Mouse (Mus musculus) embryonic facial prominence, embryonic 12.5 days (tissue): Measurements from ENCODE around the gene Slc25a17. TPM values are rescaled to one million over a fixed set of nuclear protein-coding genes. Genes with fewer than 3 reads are reported as not detected.

Source experiments
- ATAC-seq: fragments of 200-750 bp; cut with Nextera tagmentation; 2 replicates; pipeline ENCODE4 v1.8.0; 2017; ENCODE audit not compliant: insufficient number of reproducible peaks, insufficient read depth, low FRiP score, low TSS enrichment
- H3K27ac ChIP-seq: fragments of 300-500 bp; sonication (generic); 2 replicates; pipeline ENCODE4 v1.5.1; 2016; ENCODE audit warnings: mild to moderate bottlenecking
- H3K27me3 ChIP-seq: fragments of 300-500 bp; sonication (generic); 2 replicates; pipeline ENCODE4 v1.6.1; 2016; ENCODE audit warnings: mild to moderate bottlenecking, moderate library complexity
- H3K36me3 ChIP-seq: fragments of 300-500 bp; sonication (generic); 2 replicates; pipeline ENCODE4 v1.6.1; 2016; ENCODE audit warnings: mild to moderate bottlenecking
- H3K4me1 ChIP-seq: fragments of 300-500 bp; sonication (generic); 2 replicates; pipeline ENCODE4 v1.6.1; 2016
- H3K4me2 ChIP-seq: fragments of 300-500 bp; sonication (generic); replicated peaks from 2 replicates; pipeline ENCODE4 v1.6.1; 2016; ENCODE audit warnings: mild to moderate bottlenecking, moderate library complexity
- H3K4me3 ChIP-seq: fragments of 300-500 bp; sonication (generic); 2 replicates; pipeline ENCODE4 v1.5.1; 2016; ENCODE audit warnings: mild to moderate bottlenecking
- H3K9ac ChIP-seq: fragments of 300-500 bp; sonication (generic); 2 replicates; pipeline ENCODE4 v1.6.1; 2016; ENCODE audit warnings: mild to moderate bottlenecking, moderate library complexity
- H3K9me3 ChIP-seq: fragments of 300-500 bp; sonication (generic); 2 replicates; pipeline ENCODE4 v1.6.1; 2016; ENCODE audit warnings: mild to moderate bottlenecking, moderate library complexity
- WGBS: fragments of 180-500 bp; shearing (Covaris S2); methylation state at CpG from one replicate; pipeline ENCODE4 v1.1.7; 2016; 5-methylcytosine and 5-hydroxymethylcytosine counted together
- polyA plus RNA-seq: library from polyadenylated mRNA; unstranded; fragments of >200 nt; fragmentation: Nextera tagmentation; extraction: Ambion mirVana; gene quantifications from 2 replicates; pipeline ENCODE4 v1.2.1, GENCODE M21; 2016

Slc25a17 gene
- polyA plus RNA-seq, 1 experiment from 2014 or later: 112 TPM

DNA sequence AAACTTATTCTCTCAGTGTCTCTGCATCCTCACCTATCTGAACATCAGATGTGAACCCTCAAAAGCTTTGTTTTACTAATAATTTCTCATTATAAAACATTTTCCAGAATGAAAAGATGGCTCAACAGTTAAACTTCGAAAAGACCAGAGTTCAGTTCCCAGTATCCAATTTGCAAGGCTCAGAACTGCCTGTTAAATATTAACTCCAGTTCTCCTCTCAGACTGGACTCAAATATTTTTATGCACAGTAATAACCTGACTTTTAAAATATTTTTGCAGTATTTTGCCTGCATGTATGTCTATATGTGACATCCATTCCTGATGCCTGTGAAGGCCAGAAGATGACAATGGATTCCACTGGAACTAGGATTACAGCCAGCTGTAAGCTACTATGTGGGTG lies 8.0 kb upstream of the Slc25a17 start:
- no peak for ATAC-seq
- Histone ChIP-seq H3K9ac (no peak overlapping the region), H3K4me1 (no peaks in the 10 kb centered on the region), H3K36me3 (peaks cover 74% of the 10 kb centered on the region), H3K9me3 (no peaks in the 10 kb centered on the region), H3K4me2 (no peak overlapping the region), H3K4me3 (no peak overlapping the region), H3K27me3 (no peaks in the 10 kb centered on the region), H3K27ac (no peak overlapping the region)
- WGBS: 91% methylated on average over 1 of the region's 1 CpGs

DNA sequence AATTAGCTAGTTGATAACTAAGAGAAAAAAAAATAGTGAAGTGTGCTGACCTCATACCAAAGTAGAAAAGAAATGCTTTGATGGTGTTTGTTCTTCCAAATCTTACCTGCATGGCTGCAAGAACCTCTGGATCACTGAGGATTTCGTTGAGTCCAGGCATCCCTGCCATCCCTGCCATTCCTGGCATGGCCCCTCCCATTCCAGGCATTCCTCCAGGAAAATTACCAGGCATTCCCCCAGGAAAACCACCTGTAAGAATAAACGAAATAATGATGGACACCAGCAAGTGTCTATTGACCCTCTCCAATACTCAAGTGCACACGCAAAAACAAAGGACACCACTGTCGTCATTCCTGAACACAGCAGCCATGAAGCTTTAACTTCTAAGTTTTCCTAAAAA lies 5.6 kb upstream of the Slc25a17 start:
- H3K4me3 ChIP-seq: no peak overlapping the region
- H3K4me2 ChIP-seq: no peak overlapping the region
- no peak overlapping the region for H3K9ac ChIP-seq
- peaks cover 60% of the 10 kb centered on the region for H3K36me3 ChIP-seq
- no peaks in the 10 kb centered on the region for H3K27me3 ChIP-seq
- H3K4me1 ChIP-seq: peaks cover 4% of the 10 kb centered on the region; the same call in 1 of the 2 replicates
- H3K9me3 ChIP-seq: no peaks in the 10 kb centered on the region
- no peak for ATAC-seq
- no peak overlapping the region for H3K27ac ChIP-seq
- WGBS: 80% methylated on average over 4 of the region's 4 CpGs

DNA sequence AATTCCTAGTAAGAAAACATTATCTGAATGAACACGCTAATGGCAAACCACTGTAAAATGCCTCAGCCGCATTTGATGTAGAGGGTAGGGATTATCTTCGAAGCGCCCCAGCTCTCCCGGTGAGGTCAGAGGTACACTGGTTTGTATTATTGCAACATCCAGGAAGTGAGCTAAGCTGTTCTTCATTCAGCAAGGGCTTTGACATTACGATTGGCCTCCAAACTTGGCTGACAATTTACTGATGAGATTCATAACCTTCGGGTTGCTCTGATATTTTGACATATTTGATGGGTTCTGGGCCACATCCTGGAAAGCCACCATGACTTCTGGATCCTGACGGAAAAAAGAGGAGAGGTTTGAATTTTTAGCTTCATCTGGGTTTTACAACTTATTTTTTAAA lies 4.6 kb upstream of the Slc25a17 start:
- no peak overlapping the region for H3K27ac ChIP-seq
- no peaks in the 10 kb centered on the region for H3K9me3 ChIP-seq
- H3K9ac ChIP-seq: no peak overlapping the region
- H3K4me3 ChIP-seq: no peak overlapping the region
- no peak overlapping the region for H3K4me2 ChIP-seq
- H3K4me1 ChIP-seq: peaks cover 7% of the 10 kb centered on the region; the same call in 1 of the 2 replicates
- H3K36me3 ChIP-seq: peaks cover 53% of the 10 kb centered on the region
- no peak for ATAC-seq
- H3K27me3 ChIP-seq: no peaks in the 10 kb centered on the region
- 89% methylated on average over 8 of the region's 8 CpGs for WGBS

GRCm38 (mm10) chr15:81364271-81364670 lies 3.7 kb upstream of the Slc25a17 start:
- H3K27me3 ChIP-seq: no peaks in the 10 kb centered on the region
- ATAC-seq: no peak
- 86% methylated on average over 1 of the region's 1 CpGs for WGBS
- no peak overlapping the region for H3K4me3 ChIP-seq
- H3K36me3 ChIP-seq: peaks cover 48% of the 10 kb centered on the region
- no peak overlapping the region for H3K4me2 ChIP-seq
- H3K4me1 ChIP-seq: peaks cover 16% of the 10 kb centered on the region
- no peak overlapping the region for H3K27ac ChIP-seq
- H3K9ac ChIP-seq: no peak overlapping the region
- no peaks in the 10 kb centered on the region for H3K9me3 ChIP-seq

DNA sequence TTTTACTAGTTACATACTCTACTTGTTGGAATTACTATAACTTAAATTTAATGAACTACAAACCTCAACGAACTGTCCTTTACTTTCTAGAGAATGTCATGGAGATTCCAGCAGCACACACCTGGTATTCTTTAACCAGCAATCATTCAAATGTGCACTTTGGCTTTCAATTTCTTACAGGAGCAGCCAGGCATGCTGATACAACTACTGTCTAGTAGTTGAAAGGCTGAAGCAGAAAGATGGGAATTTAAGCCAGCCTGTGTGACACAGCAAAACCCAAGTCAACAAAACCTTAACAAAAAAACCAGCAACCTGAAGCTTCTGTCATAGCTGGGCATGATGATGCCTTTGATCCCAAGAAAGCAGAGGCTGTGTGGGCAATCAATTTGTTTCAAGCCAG lies 1.9 kb upstream of the Slc25a17 start:
- ATAC-seq: no peak
- Histone ChIP-seq H3K4me3 (no peak overlapping the region), H3K27ac (no peak overlapping the region), H3K4me2 (no peak overlapping the region), H3K36me3 (peaks cover 35% of the 10 kb centered on the region), H3K9ac (no peak overlapping the region), H3K27me3 (no peaks in the 10 kb centered on the region), H3K9me3 (no peaks in the 10 kb centered on the region), H3K4me1 (peaks cover 21% of the 10 kb centered on the region)
- WGBS: 64% methylated on average over 1 of the region's 1 CpGs

DNA sequence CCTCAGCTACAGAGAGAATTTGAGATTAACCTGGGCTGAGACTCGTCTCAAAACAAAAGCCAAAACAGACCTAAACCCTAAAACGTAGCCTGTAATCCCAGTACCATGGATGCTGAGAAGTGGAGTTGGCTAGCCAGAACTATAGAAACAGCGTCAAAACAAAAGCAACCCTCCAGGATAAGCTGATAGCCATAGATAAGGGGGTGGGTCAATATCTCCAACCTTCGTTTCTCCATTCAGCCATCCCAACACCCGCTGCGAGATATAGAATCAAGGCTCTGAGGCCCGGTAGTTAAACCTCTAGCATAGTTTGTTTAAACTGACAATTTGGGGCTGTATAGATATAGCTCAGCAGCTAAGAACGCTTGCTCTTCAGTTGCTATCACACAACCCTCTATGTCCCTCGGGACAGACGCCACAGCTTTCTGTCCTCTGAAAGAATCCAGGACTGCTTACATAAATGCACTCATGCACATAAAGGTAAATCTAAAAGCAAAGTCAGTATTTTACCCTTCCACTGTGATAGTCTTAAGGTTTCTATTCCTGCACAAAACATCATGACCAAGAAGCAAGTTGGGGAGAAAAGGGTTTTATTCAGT lies 904 bp upstream of the Slc25a17 start:
- Histone ChIP-seq H3K9ac (no peak overlapping the region), H3K36me3 (peaks cover 25% of the 10 kb centered on the region), H3K4me2 (peak overlapping the region; percentile 69), H3K4me1 (peaks cover 21% of the 10 kb centered on the region), H3K9me3 (no peaks in the 10 kb centered on the region), H3K4me3 (peak overlapping the region; percentile 74), H3K27ac (peak overlapping the region; percentile 81), H3K27me3 (no peaks in the 10 kb centered on the region)
- no peak for ATAC-seq
- WGBS: 48% methylated on average over 10 of the region's 10 CpGs

GRCm38 (mm10) chr15:81361022-81361404 lies 401 bp upstream of the Slc25a17 start:
- peak overlapping the region; percentile 76; the same call in 1 of the 2 replicates for H3K9ac ChIP-seq
- 45% methylated on average over 6 of the region's 6 CpGs for WGBS

GRCm38 (mm10) chr15:81359421-81359820 lies 1.2 kb downstream of the Slc25a17 start:
- peak overlapping the region; percentile 74 for H3K4me3 ChIP-seq
- H3K9me3 ChIP-seq: no peaks in the 10 kb centered on the region
- no peaks in the 10 kb centered on the region for H3K27me3 ChIP-seq

More at GRCm38 (mm10) chr15:81361022-81361404, 401 bp upstream of the Slc25a17 start:
- Histone ChIP-seq H3K36me3 (peaks cover 21% of the 10 kb centered on the region), H3K9me3 (no peaks in the 10 kb centered on the region), H3K27ac (peak overlapping the region; percentile 81), H3K4me1 (peaks cover 21% of the 10 kb centered on the region), H3K4me3 (peak overlapping the region; percentile 74), H3K4me2 (peak overlapping the region; percentile 69), H3K27me3 (no peaks in the 10 kb centered on the region)
- peak; percentile 24; the same call in 1 of the 2 replicates for ATAC-seq

DNA sequence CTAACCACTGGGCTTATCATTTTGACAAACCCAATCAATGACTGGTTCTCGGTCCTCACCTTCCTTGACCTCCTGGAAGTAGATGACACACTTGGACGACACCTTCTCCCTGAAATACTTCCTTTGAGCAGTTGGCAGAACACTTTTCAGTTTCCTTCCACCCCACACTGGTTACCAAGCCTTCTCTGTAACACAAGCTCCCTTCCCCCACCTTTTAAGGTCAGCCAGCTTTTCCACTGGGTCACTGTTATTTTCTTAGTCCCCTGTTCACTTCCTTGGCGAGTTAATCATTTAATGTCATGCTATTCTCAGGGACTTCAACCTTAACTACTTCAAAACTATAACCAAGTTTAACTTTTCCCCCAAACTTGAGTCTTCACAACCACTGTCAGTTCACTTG lies 1.7 kb downstream of the Slc25a17 start:
- H3K4me2 ChIP-seq: no peak overlapping the region

More at GRCm38 (mm10) chr15:81359421-81359820, 1.2 kb downstream of the Slc25a17 start:
- ATAC-seq: no peak
- H3K36me3 ChIP-seq: peaks cover 10% of the 10 kb centered on the region
- 90% methylated on average over 5 of the region's 5 CpGs for WGBS
- H3K27ac ChIP-seq: no peak overlapping the region
- H3K4me1 ChIP-seq: peaks cover 21% of the 10 kb centered on the region
- H3K4me2 ChIP-seq: peak overlapping the region; percentile 69
- H3K9ac ChIP-seq: no peak overlapping the region

DNA sequence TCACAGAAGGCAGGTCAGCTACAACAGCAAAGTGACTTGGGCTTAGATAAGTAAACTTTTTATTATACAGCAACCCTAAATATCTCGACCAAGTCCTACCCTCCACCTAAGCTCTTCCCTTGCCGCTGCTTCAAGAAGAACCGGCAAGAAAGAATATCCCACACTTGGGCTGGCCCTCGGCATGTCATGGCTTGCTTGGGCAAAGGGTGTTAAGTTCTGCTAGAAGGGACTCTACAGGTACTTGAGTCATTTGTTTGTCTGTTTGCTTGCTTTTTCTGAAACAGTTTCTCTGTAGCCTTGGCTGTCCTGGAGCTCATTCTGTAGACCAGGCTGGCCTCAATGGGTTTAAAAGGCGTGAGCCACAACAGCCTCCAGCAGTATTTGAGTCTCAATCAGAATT lies 3.7 kb downstream of the Slc25a17 start:
- H3K4me1 ChIP-seq: peaks cover 21% of the 10 kb centered on the region
- no peak overlapping the region for H3K9ac ChIP-seq
- WGBS: 55% methylated on average over 5 of the region's 5 CpGs
- H3K4me2 ChIP-seq: no peak overlapping the region
- H3K4me3 ChIP-seq: no peak overlapping the region
- H3K9me3 ChIP-seq: no peaks in the 10 kb centered on the region
- ATAC-seq: no peak
- H3K27me3 ChIP-seq: no peaks in the 10 kb centered on the region
- H3K36me3 ChIP-seq: no peaks in the 10 kb centered on the region
- no peak overlapping the region for H3K27ac ChIP-seq

More for the DNA sequence above, 1.7 kb downstream of the Slc25a17 start:
- no peaks in the 10 kb centered on the region for H3K9me3 ChIP-seq
- ATAC-seq: no peak
- no peak overlapping the region for H3K9ac ChIP-seq
- 80% methylated on average over 3 of the region's 3 CpGs for WGBS
- no peak overlapping the region for H3K4me3 ChIP-seq
- no peaks in the 10 kb centered on the region for H3K27me3 ChIP-seq
- H3K36me3 ChIP-seq: peaks cover 5% of the 10 kb centered on the region
- peaks cover 21% of the 10 kb centered on the region for H3K4me1 ChIP-seq
- H3K27ac ChIP-seq: no peak overlapping the region

GRCm38 (mm10) chr15:81355146-81355761 lies 5.4 kb downstream of the Slc25a17 start:
- ATAC-seq: no peak
- no peaks in the 10 kb centered on the region for H3K36me3 ChIP-seq
- WGBS: 60% methylated on average over 3 of the region's 3 CpGs
- H3K9ac ChIP-seq: no peak overlapping the region
- no peak overlapping the region for H3K27ac ChIP-seq
- H3K27me3 ChIP-seq: no peaks in the 10 kb centered on the region
- no peak overlapping the region for H3K4me3 ChIP-seq
- H3K9me3 ChIP-seq: no peaks in the 10 kb centered on the region
- peaks cover 18% of the 10 kb centered on the region for H3K4me1 ChIP-seq
- no peak overlapping the region for H3K4me2 ChIP-seq

GRCm38 (mm10) chr15:81352638-81353037 lies 8.0 kb downstream of the Slc25a17 start:
- no peak overlapping the region for H3K27ac ChIP-seq
- H3K4me3 ChIP-seq: no peak overlapping the region
- no peak overlapping the region for H3K4me2 ChIP-seq
- WGBS: 63% methylated on average over 1 of the region's 1 CpGs
- peaks cover 4% of the 10 kb centered on the region; the same call in 1 of the 2 replicates for H3K4me1 ChIP-seq
- ATAC-seq: no peak
- no peaks in the 10 kb centered on the region for H3K9me3 ChIP-seq
- H3K9ac ChIP-seq: no peak overlapping the region
- H3K27me3 ChIP-seq: no peaks in the 10 kb centered on the region
- H3K36me3 ChIP-seq: no peaks in the 10 kb centered on the region
